Mouse (Mus musculus): ENCODE data around the gene Trim3.

- TF ChIP-seq CTCF (IDR thresholded peaks at IDR 0.05; ENCODE audit: insufficient read depth, low read depth, low read length) = no peak
- TF ChIP-seq POLR2A (IDR thresholded peaks at IDR 0.05; ENCODE audit: insufficient read depth, low read depth, low read length) = no peak
Observed at GRCm38 (mm10) chr7:105588325-105588912, 45.0 kb downstream of the Trim3 start.
